Mouse (Mus musculus): ENCODE results near the gene Dgat2. TPM values are rescaled to one million over a fixed set of nuclear protein-coding genes. Genes with fewer than 3 reads are reported as not detected.

Dgat2 gene
- polyA plus RNA-seq, 1 experiment = 3.0 TPM

DNA sequence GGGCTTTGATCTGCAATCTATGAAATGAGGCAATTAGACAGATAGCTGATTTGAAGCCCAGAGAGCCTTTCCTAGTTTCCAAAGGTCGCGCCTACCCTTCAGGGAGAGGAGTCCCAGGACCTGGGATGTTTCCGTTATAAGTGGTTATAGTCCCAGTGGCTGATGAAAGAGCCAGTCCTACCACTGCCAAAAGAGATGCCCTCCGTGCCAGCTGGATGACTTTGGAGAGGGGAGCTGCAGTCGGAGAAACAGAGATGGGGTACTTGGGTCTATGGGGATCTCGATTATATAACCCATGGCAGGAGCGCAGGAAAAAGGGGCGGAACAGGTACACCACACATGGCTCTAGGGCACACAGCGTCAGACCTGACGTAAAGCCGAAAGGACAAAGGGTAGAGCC lies 20.6 kb downstream of the Dgat2 start:
- Histone ChIP-seq H3K27me3 (ENCODE audit: control insufficient read depth, insufficient read depth, insufficient read length) (no peaks in the 10 kb centered on the region), H3K79me2 (ENCODE audit: control insufficient read depth, insufficient read depth) (no peaks in the 10 kb centered on the region), H3ac (ENCODE audit: control insufficient read depth, insufficient read length, low read depth) (no peak overlapping the region), H3K4me3 (ENCODE audit: insufficient read depth, poor library complexity, severe bottlenecking) (no peak overlapping the region), H3K79me3 (ENCODE audit: low read depth) (no peaks in the 10 kb centered on the region), H3K36me3 (ENCODE audit: control insufficient read depth, insufficient read depth) (no peaks in the 10 kb centered on the region)
- TF ChIP-seq MAX (IDR thresholded peaks at IDR 0.05) (no peak), MYOD1 (IDR thresholded peaks at IDR 0.05; ENCODE audit: control insufficient read depth, insufficient read length, low read depth) (no peak), FOSL1 (IDR thresholded peaks at IDR 0.05; ENCODE audit: insufficient read depth, low read length, poor library complexity, severe bottlenecking) (no peak), USF1 (IDR thresholded peaks at IDR 0.05; ENCODE audit: low read depth) (no peak), MYOG (IDR thresholded peaks at IDR 0.05; ENCODE audit: control insufficient read depth, extremely low read depth, insufficient read length) (no peak), CTCF (IDR thresholded peaks at IDR 0.05; ENCODE audit: control insufficient read depth, insufficient read depth, insufficient read length) (no peak), CEBPB (IDR thresholded peaks at IDR 0.05; ENCODE audit: low read depth) (no peak)

DNA sequence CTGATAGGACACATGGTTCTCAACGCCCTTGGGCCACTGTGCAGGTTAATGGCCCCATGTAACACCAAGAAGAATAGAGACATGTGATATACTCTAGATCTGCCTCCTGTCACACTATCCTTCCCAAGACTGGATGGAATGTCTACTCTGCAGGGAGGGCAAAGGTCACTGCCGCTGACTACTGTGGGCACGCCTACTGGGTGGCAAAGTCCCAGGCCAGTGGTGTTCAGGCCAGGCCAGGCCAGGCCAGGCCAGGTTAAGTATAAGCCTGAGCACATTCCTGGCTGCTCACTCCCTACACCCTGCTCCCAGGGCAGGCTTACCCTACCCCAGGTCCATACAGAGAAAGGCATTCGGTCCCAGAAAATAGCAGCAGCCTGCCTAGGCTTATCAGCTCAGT lies 21.0 kb downstream of the Dgat2 start:
- Histone ChIP-seq H3K4me3 (ENCODE audit: insufficient read depth, poor library complexity, severe bottlenecking) (no peak overlapping the region), H3K36me3 (ENCODE audit: control insufficient read depth, insufficient read depth) (no peaks in the 10 kb centered on the region), H3K27me3 (ENCODE audit: control insufficient read depth, insufficient read depth, insufficient read length) (no peaks in the 10 kb centered on the region), H3ac (ENCODE audit: control insufficient read depth, insufficient read length, low read depth) (no peak overlapping the region), H3K79me2 (ENCODE audit: control insufficient read depth, insufficient read depth) (no peaks in the 10 kb centered on the region), H3K79me3 (ENCODE audit: low read depth) (no peaks in the 10 kb centered on the region)
- TF ChIP-seq CTCF (IDR thresholded peaks at IDR 0.05; ENCODE audit: control insufficient read depth, insufficient read depth, insufficient read length) (no peak), MAX (IDR thresholded peaks at IDR 0.05) (no peak), FOSL1 (IDR thresholded peaks at IDR 0.05; ENCODE audit: insufficient read depth, low read length, poor library complexity, severe bottlenecking) (no peak), MYOD1 (IDR thresholded peaks at IDR 0.05; ENCODE audit: control insufficient read depth, insufficient read length, low read depth) (no peak), USF1 (IDR thresholded peaks at IDR 0.05; ENCODE audit: low read depth) (no peak), MYOG (IDR thresholded peaks at IDR 0.05; ENCODE audit: control insufficient read depth, extremely low read depth, insufficient read length) (no peak), CEBPB (IDR thresholded peaks at IDR 0.05; ENCODE audit: low read depth) (no peak)

DNA sequence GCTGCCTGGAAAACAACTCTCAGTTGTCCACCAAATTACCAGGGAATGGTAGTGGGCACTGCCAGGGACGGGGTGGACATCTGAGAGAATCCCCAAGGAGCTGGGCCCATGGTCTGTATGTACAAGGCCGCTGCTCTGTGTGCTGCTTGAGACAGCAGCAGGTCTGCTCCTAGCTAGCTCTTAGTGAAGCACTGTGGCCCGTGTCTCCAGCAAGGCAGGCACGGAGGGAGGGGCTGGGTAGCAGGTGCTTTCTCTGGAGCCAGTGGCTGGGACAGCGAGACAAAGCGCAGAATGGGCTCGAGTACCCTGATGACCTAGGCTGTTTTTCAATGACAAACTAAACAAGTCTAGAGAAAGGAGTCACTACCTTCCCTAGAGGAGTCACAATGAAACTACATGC lies 21.5 kb downstream of the Dgat2 start:
- Histone ChIP-seq H3K27me3 (ENCODE audit: control insufficient read depth, insufficient read depth, insufficient read length) (no peaks in the 10 kb centered on the region), H3K79me3 (ENCODE audit: low read depth) (no peaks in the 10 kb centered on the region)

DNA sequence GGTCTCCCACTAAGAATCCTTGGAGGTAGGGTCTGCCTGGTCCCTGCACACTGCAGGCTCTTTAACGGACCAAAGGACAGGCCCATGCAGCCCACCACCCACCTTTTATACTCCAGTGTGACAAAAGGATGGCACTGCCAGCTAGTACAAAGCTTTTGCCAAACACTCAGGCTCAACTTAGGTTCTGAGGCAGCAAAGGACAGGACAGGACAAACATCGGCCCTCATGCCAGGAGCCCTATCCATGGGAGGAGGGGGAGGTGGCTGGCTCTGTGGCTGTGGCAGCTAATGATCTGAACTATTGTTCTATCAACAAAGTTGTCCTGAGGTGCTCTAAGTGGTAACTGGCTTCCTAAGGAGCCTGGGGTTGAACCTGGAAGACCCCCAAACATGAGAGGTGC lies 23.1 kb downstream of the Dgat2 start:
- Histone ChIP-seq H3K27me3 (ENCODE audit: control insufficient read depth, insufficient read depth, insufficient read length) (no peaks in the 10 kb centered on the region), H3K4me3 (ENCODE audit: insufficient read depth, poor library complexity, severe bottlenecking) (no peak overlapping the region), H3K36me3 (ENCODE audit: control insufficient read depth, insufficient read depth) (no peaks in the 10 kb centered on the region), H3K79me3 (ENCODE audit: low read depth) (no peaks in the 10 kb centered on the region), H3ac (ENCODE audit: control insufficient read depth, insufficient read length, low read depth) (no peak overlapping the region), H3K79me2 (ENCODE audit: control insufficient read depth, insufficient read depth) (no peaks in the 10 kb centered on the region)
- no peak for TF ChIP-seq CTCF (IDR thresholded peaks at IDR 0.05; ENCODE audit: control insufficient read depth, insufficient read depth, insufficient read length)
- no peak for TF ChIP-seq USF1 (IDR thresholded peaks at IDR 0.05; ENCODE audit: low read depth)
- no peak for TF ChIP-seq MYOD1 (IDR thresholded peaks at IDR 0.05; ENCODE audit: control insufficient read depth, insufficient read length, low read depth)
- TF ChIP-seq FOSL1 (IDR thresholded peaks at IDR 0.05; ENCODE audit: insufficient read depth, low read length, poor library complexity, severe bottlenecking) = no peak
- TF ChIP-seq MAX (IDR thresholded peaks at IDR 0.05) = no peak
- no peak for TF ChIP-seq CEBPB (IDR thresholded peaks at IDR 0.05; ENCODE audit: low read depth)
- no peak for TF ChIP-seq MYOG (IDR thresholded peaks at IDR 0.05; ENCODE audit: control insufficient read depth, extremely low read depth, insufficient read length)

More for the DNA sequence above, 21.5 kb downstream of the Dgat2 start:
- Histone ChIP-seq H3K4me3 (ENCODE audit: insufficient read depth, poor library complexity, severe bottlenecking) (no peak overlapping the region), H3ac (ENCODE audit: control insufficient read depth, insufficient read length, low read depth) (no peak overlapping the region), H3K36me3 (ENCODE audit: control insufficient read depth, insufficient read depth) (no peaks in the 10 kb centered on the region), H3K79me2 (ENCODE audit: control insufficient read depth, insufficient read depth) (no peaks in the 10 kb centered on the region)
- no peak for TF ChIP-seq CTCF (IDR thresholded peaks at IDR 0.05; ENCODE audit: control insufficient read depth, insufficient read depth, insufficient read length)
- TF ChIP-seq MYOG (IDR thresholded peaks at IDR 0.05; ENCODE audit: control insufficient read depth, extremely low read depth, insufficient read length) = no peak
- TF ChIP-seq MAX (IDR thresholded peaks at IDR 0.05) = no peak

DNA sequence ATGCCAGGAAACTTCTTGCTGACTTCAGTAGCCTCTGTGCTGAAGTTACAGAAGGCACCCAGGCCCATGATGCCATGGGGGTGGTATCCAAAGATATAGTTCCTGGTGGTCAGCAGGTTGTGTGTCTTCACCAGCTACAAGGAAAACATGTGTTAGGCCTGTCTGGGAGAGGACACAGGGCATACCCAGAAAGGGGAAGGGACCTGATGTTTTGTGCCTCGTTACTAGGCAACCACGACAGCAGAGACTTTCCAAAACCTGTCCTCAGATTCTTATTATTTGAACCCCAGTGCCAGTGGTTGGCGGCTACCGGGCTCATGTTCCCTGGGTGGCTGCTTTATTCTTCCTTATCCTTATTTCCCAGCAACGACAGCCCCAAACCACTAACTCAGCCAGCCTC lies 23.6 kb downstream of the Dgat2 start:
- H3ac ChIP-seq (ENCODE audit: control insufficient read depth, insufficient read length, low read depth) = no peak overlapping the region
- H3K36me3 ChIP-seq (ENCODE audit: control insufficient read depth, insufficient read depth) = no peaks in the 10 kb centered on the region
- no peaks in the 10 kb centered on the region for H3K27me3 ChIP-seq (ENCODE audit: control insufficient read depth, insufficient read depth, insufficient read length)
- TF ChIP-seq FOSL1 (IDR thresholded peaks at IDR 0.05; ENCODE audit: insufficient read depth, low read length, poor library complexity, severe bottlenecking) (no peak), CEBPB (IDR thresholded peaks at IDR 0.05; ENCODE audit: low read depth) (no peak), MAX (IDR thresholded peaks at IDR 0.05) (no peak), CTCF (IDR thresholded peaks at IDR 0.05; ENCODE audit: control insufficient read depth, insufficient read depth, insufficient read length) (no peak), MYOG (IDR thresholded peaks at IDR 0.05; ENCODE audit: control insufficient read depth, extremely low read depth, insufficient read length) (no peak), USF1 (IDR thresholded peaks at IDR 0.05; ENCODE audit: low read depth) (no peak), MYOD1 (IDR thresholded peaks at IDR 0.05; ENCODE audit: control insufficient read depth, insufficient read length, low read depth) (no peak)
- H3K4me3 ChIP-seq (ENCODE audit: insufficient read depth, poor library complexity, severe bottlenecking) = no peak overlapping the region
- H3K79me3 ChIP-seq (ENCODE audit: low read depth) = no peaks in the 10 kb centered on the region
- H3K79me2 ChIP-seq (ENCODE audit: control insufficient read depth, insufficient read depth) = no peaks in the 10 kb centered on the region

DNA sequence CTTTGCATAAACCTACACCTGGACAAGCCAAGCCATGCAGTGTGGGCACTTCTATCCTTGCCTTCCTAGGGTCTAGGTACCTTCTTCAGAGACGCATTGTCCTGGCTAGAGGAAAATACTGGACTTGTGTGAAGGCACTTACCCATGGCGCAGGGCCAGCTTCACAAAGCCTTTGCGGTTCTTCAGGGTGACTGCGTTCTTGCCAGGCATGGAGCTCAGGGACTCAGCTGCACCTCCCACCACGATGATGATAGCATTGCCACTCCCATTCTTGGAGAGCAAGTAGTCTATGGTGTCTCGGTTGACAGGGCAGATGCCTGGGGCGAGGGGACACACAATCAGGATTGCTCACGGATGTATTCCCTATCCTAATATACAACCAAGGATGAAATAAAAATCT lies 24.5 kb downstream of the Dgat2 start:
- H3K36me3 ChIP-seq (ENCODE audit: control insufficient read depth, insufficient read depth) = no peaks in the 10 kb centered on the region
- no peak for TF ChIP-seq CEBPB (IDR thresholded peaks at IDR 0.05; ENCODE audit: low read depth)
- TF ChIP-seq MAX (IDR thresholded peaks at IDR 0.05) = no peak
- TF ChIP-seq FOSL1 (IDR thresholded peaks at IDR 0.05; ENCODE audit: insufficient read depth, low read length, poor library complexity, severe bottlenecking) = no peak
- no peak for TF ChIP-seq USF1 (IDR thresholded peaks at IDR 0.05; ENCODE audit: low read depth)
- TF ChIP-seq CTCF (IDR thresholded peaks at IDR 0.05; ENCODE audit: control insufficient read depth, insufficient read depth, insufficient read length) = no peak
- TF ChIP-seq MYOG (IDR thresholded peaks at IDR 0.05; ENCODE audit: control insufficient read depth, extremely low read depth, insufficient read length) = no peak
- no peak overlapping the region for H3K4me3 ChIP-seq (ENCODE audit: insufficient read depth, poor library complexity, severe bottlenecking)
- H3K27me3 ChIP-seq (ENCODE audit: control insufficient read depth, insufficient read depth, insufficient read length) = no peaks in the 10 kb centered on the region
- no peaks in the 10 kb centered on the region for H3K79me2 ChIP-seq (ENCODE audit: control insufficient read depth, insufficient read depth)
- no peak overlapping the region for H3ac ChIP-seq (ENCODE audit: control insufficient read depth, insufficient read length, low read depth)
- H3K79me3 ChIP-seq (ENCODE audit: low read depth) = no peaks in the 10 kb centered on the region

Measured in C2C12 (cell line).